Mouse (Mus musculus) E14TG2a.4 (cell line): ENCODE results near the gene Rftn1.

ENCODE experiments used
- CTCF ChIP-seq: conservative IDR thresholded peaks from 2 replicates; pipeline ENCODE4 v1.5.1; 2014; ENCODE audit warnings: low read length
- POU5F1 ChIP-seq: IDR thresholded peaks from 2 replicates; pipeline ENCODE4 v1.6.1; 2014; ENCODE audit warnings: low read length, borderline replicate concordance

- no peak for TF ChIP-seq CTCF
- no peak for TF ChIP-seq POU5F1
Measured at GRCm38 (mm10) chr17:50067774-50068680, 122.4 kb downstream of the Rftn1 start.
